Mouse (Mus musculus) liver, adult 2 months (tissue): ENCODE results near the gene Gpkow. TPM values are rescaled to one million over a fixed set of nuclear protein-coding genes. Genes with fewer than 3 reads are reported as not detected.

ENCODE experiments used
- DNase-seq: peaks from one replicate; pipeline ENCODE4 v3.0.0-alpha.2; 2011; ENCODE audit warnings: low read depth, low spot score; ENCODE audit errors: extremely low read depth
- H3K27ac ChIP-seq: fragments of 200-500 bp; replicated peaks from 2 replicates; pipeline ENCODE4 v1.5.1; 2012; ENCODE audit warnings: low read depth, mild to moderate bottlenecking, control low read depth, inconsistent platforms, low read length; ENCODE audit not compliant: insufficient read depth
- H3K27me3 ChIP-seq: fragments of 200-500 bp; 2 replicates; pipeline ENCODE4 v1.6.1; 2012; ENCODE audit warnings: mild to moderate bottlenecking, moderate library complexity, low read length, inconsistent platforms; ENCODE audit not compliant: control insufficient read depth, insufficient read depth
- H3K36me3 ChIP-seq: fragments of 200-500 bp; 2 replicates; pipeline ENCODE4 v1.6.1; 2012; ENCODE audit warnings: low read length, inconsistent platforms; ENCODE audit not compliant: control insufficient read depth, insufficient read depth
- H3K4me1 ChIP-seq: fragments of 200-500 bp; 2 replicates; pipeline ENCODE4 v1.6.1; 2011; ENCODE audit warnings: low read length; ENCODE audit not compliant: control insufficient read depth, insufficient read depth
- H3K4me3 ChIP-seq: fragments of 200-500 bp; 2 replicates; pipeline ENCODE4 v1.5.1; 2011; ENCODE audit warnings: low read depth, mild to moderate bottlenecking, control low read depth, low read length, moderate library complexity; ENCODE audit not compliant: insufficient read depth
- H3K79me2 ChIP-seq: fragments of 200-500 bp; 2 replicates; pipeline ENCODE4 v1.6.1; 2012; ENCODE audit warnings: inconsistent platforms, mild to moderate bottlenecking, low read length, moderate library complexity; ENCODE audit not compliant: control insufficient read depth, insufficient read depth
- H3K9ac ChIP-seq: fragments of 200-500 bp; 2 replicates; pipeline ENCODE4 v1.6.1; 2012; ENCODE audit warnings: low read depth, mild to moderate bottlenecking, control low read depth, inconsistent platforms, low read length
- CTCF ChIP-seq: fragments of 200-500 bp; IDR thresholded peaks from 2 replicates; pipeline ENCODE4 v1.5.1; 2011; ENCODE audit warnings: low read depth, low read length, control low read depth
- POLR2A ChIP-seq: fragments of 200-500 bp; IDR thresholded peaks from 2 replicates; pipeline ENCODE4 v1.6.1; 2011; ENCODE audit warnings: low read length, control low read depth; ENCODE audit not compliant: insufficient read depth; ENCODE audit errors: extremely low read depth
- WGBS: fragments of 180-500 bp; shearing (Covaris S2); methylation state at CpG from one replicate; pipeline ENCODE4 v1.1.7; 2018; 5-methylcytosine and 5-hydroxymethylcytosine counted together
- polyA plus RNA-seq: library from polyadenylated mRNA; depleted of rRNA; stranded (reverse); fragments of >200 nt; gene quantifications from 2 replicates; pipeline ENCODE4 v1.2.3, GENCODE M21; 2012
- total RNA-seq: library from RNA; depleted of rRNA; stranded (reverse); fragments of >200 nt; gene quantifications from 2 replicates; pipeline ENCODE4 v1.2.3, GENCODE M21; 2014

Gpkow gene
- total and polyA plus RNA-seq, 2 experiments, result 4.3 to 5.0 TPM

DNA sequence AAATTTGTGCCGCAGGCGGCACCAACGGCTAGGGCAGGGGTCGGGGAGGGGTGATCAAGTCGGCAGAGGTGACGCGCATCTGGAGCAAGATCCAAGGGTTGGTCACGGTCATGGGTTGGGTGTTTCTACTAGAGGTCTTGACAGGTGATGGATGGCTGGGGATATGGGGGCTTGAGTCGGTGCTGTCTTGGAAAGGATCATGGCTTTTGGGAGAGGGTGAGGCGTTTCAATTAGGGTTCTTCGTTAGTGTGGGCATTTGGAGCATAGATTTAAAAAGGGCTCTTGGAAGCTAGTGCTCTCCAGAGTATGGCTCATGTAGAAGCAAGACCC is 25.3 kb downstream of the Gpkow start:
- DNase-seq, result no peak
- peaks cover 2% of the 10 kb centered on the region; the same call in 1 of the 2 replicates for H3K36me3 ChIP-seq
- H3K27me3 ChIP-seq, result no peaks in the 10 kb centered on the region
- H3K4me3 ChIP-seq, result peak overlapping the region; percentile 86
- H3K79me2 ChIP-seq, result peaks cover 3% of the 10 kb centered on the region; the same call in 1 of the 2 replicates
- TF ChIP-seq CTCF (no peak), POLR2A (peak; percentile 57; the same call in 1 of the 2 replicates)
- no peaks in the 10 kb centered on the region for H3K4me1 ChIP-seq
- 0% methylated on average over 11 of the region's 11 CpGs for whole genome bisulfite sequencing
- H3K9ac ChIP-seq, result peak overlapping the region; percentile 83
- peak overlapping the region; percentile 98 for H3K27ac ChIP-seq

DNA sequence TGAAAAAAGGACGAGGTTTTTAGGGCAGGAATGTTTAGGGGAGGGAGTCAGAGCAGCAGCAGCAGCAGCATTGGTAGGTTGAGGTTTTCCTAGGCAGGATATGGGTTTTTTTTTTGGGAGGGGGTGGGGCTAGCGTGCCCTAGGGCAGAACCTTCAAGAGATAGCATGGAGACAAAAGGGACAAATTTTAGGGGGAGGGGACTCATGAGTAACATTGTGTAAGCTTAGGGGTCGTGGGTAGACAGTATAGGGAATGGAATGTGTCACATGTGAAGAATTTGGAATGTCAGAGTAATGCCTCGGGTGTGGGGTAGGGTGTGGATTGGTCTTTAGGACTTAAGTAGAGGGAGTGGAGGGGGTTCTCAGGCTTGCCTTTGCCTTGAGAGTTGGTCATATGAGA is 25.8 kb downstream of the Gpkow start:
- H3K9ac ChIP-seq, result peak overlapping the region; percentile 83
- 2% methylated on average over 4 of the region's 4 CpGs for WGBS
- H3K4me1 ChIP-seq, result no peaks in the 10 kb centered on the region
- peaks cover 3% of the 10 kb centered on the region; the same call in 1 of the 2 replicates for H3K79me2 ChIP-seq
- no peak for DNase-seq
- peaks cover 2% of the 10 kb centered on the region; the same call in 1 of the 2 replicates for H3K36me3 ChIP-seq
- H3K27ac ChIP-seq, result peak overlapping the region; percentile 98
- peak overlapping the region; percentile 86 for H3K4me3 ChIP-seq
- H3K27me3 ChIP-seq, result no peaks in the 10 kb centered on the region
- TF ChIP-seq CTCF (no peak), POLR2A (no peak)

DNA sequence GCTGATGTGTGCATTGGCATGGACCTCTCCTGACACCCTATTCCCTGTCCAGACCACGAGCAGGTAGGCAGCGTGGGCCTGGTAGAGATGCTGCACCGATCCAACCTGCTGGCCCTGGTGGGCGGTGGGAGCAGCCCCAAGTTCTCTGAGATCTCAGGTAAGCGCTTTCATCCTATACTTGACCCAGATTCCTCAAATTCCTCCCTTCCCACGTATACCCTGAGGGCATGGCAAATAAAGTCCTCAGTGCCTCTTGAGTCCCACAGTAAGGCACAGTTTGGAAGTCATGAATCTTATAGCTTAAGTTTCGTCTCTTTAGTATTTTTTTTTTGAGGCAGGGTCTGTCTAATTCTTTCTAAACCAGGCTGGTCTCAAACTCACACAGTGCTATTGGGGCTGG is 27.2 kb downstream of the Gpkow start:
- WGBS, result 93% methylated on average over 7 of the region's 7 CpGs
- no peaks in the 10 kb centered on the region for H3K27me3 ChIP-seq
- H3K4me3 ChIP-seq, result no peak overlapping the region
- H3K9ac ChIP-seq, result no peak overlapping the region
- TF ChIP-seq POLR2A (no peak), CTCF (no peak)
- H3K4me1 ChIP-seq, result no peaks in the 10 kb centered on the region; the same call in none of the 2 replicates
- peaks cover 2% of the 10 kb centered on the region; the same call in 1 of the 2 replicates for H3K36me3 ChIP-seq
- no peak overlapping the region for H3K27ac ChIP-seq
- DNase-seq, result no peak
- H3K79me2 ChIP-seq, result peaks cover 3% of the 10 kb centered on the region; the same call in 1 of the 2 replicates

DNA sequence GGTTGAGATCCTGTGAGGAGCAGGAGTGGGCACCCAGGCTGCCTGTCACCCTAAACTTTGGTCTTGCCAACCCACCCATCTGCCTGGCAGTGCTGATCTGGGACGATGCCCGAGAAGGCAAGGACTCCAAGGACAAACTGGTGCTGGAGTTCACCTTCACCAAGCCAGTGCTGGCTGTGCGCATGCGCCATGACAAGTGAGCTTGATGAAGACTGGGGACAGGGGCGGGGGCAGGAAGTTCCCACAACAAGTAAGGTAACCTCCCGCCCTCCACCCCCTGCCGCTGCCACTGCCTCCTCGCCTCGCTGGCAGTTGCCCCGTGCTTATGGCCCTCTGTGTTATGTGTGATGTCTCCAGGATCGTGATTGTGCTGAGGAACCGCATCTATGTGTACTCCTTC is 28.9 kb downstream of the Gpkow start:
- H3K4me3 ChIP-seq, result no peak overlapping the region
- TF ChIP-seq CTCF, result no peak
- TF ChIP-seq POLR2A, result no peak
- peaks cover 3% of the 10 kb centered on the region; the same call in 1 of the 2 replicates for H3K79me2 ChIP-seq
- no peaks in the 10 kb centered on the region for H3K27me3 ChIP-seq
- H3K4me1 ChIP-seq, result no peaks in the 10 kb centered on the region; the same call in none of the 2 replicates
- H3K9ac ChIP-seq, result no peak overlapping the region
- WGBS, result 86% methylated on average over 12 of the region's 12 CpGs
- DNase-seq, result no peak
- no peak overlapping the region for H3K27ac ChIP-seq
- H3K36me3 ChIP-seq, result peaks cover 2% of the 10 kb centered on the region; the same call in 1 of the 2 replicates

DNA sequence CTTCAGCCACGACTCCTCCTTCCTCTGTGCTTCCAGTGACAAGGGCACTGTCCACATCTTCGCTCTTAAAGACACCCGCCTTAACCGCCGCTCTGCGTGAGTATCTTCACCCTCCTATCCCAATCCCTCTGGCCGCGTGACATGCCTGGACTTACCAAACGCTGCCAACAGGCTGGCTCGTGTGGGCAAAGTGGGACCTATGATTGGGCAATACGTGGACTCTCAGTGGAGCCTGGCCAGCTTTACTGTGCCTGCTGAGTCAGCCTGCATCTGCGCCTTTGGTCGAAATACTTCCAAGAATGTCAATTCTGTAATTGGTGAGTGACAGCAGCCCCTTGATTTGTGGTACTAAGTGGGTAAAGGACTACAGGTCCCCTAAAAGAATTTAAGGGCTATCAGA is 30.2 kb downstream of the Gpkow start:
- peaks cover 2% of the 10 kb centered on the region; the same call in 1 of the 2 replicates for H3K36me3 ChIP-seq
- H3K27me3 ChIP-seq, result no peaks in the 10 kb centered on the region
- no peak overlapping the region for H3K9ac ChIP-seq
- no peak for TF ChIP-seq CTCF
- TF ChIP-seq POLR2A, result no peak
- whole genome bisulfite sequencing, result 23% methylated on average over 13 of the region's 13 CpGs
- H3K4me3 ChIP-seq, result no peak overlapping the region
- peak; percentile 78 for DNase-seq
- H3K4me1 ChIP-seq, result no peaks in the 10 kb centered on the region; the same call in none of the 2 replicates
- peaks cover 3% of the 10 kb centered on the region; the same call in 1 of the 2 replicates for H3K79me2 ChIP-seq
- H3K27ac ChIP-seq, result no peak overlapping the region; the same call in 1 of the 2 replicates

DNA sequence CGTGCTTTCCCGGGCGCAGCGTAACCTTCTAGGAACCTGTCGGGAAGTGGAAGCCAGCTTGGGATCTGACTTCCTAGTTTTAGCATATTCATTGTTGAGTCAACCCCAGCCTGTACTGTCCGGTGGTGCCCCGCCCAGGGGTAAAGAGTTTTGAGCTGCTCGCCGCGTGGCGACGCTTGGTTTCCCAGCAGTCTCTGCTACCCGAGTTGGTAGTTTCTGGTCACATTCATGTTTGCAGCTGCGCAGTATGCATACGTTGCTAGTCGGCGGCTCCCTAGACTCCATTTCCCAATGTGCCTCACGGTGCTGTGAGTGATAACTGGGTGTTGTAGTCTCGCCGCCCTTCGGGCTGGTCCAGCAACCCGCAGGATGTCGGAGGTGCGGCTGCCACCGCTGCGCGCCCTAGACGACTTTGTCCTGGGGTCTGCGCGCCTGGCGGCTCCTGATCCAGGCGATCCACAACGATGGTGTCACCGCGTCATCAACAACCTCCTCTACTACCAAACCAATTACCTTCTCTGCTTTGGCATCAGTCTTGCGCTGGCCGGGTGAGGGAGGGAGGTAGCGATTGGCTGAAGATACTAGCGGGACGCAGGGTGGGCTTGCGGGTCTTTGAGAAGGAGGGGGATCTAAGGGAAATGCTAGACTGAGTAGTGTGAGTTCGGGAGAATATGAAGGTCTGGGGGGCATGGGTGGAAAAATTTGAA is 31.4 kb downstream of the Gpkow start, which contains the start of gene Praf2:
Gene Praf2, plus strand, starts transcription at position 225 of the 707 bp plus-strand sequence.
- Histone ChIP-seq H3K79me2 (no peaks in the 10 kb centered on the region), H3K36me3 (peaks cover 2% of the 10 kb centered on the region; the same call in 1 of the 2 replicates), H3K9ac (peak within 1 kb of the TSS; percentile 9; the same call in 1 of the 2 replicates), H3K4me1 (no peaks in the 10 kb centered on the region; the same call in none of the 2 replicates), H3K27ac (peak within 1 kb of the TSS; percentile 28; the same call in 1 of the 2 replicates), H3K27me3 (no peaks in the 10 kb centered on the region), H3K4me3 (peak within 1 kb of the TSS; percentile 59)
- 9% methylated on average over 42 of the region's 42 CpGs for WGBS
- DNase-seq, result peak; percentile 78
- no peak for TF ChIP-seq POLR2A
